Mouse (Mus musculus): ENCODE data around the gene Olfr91. TPM values are rescaled to one million over a fixed set of nuclear protein-coding genes. Genes with fewer than 3 reads are reported as not detected.

The Olfr91 gene
- polyA plus RNA-seq, 1 experiment, result 0.22 TPM

GRCm38 (mm10) chr17:37047981-37048380, 50.1 kb downstream of the Olfr91 start:
- H3K4me1 ChIP-seq (ENCODE audit: control insufficient read depth, insufficient read depth, low read length), result peaks cover 23% of the 10 kb centered on the region
- no peaks in the 10 kb centered on the region; the same call in 1 of the 2 replicates for H3K27me3 ChIP-seq (ENCODE audit: control insufficient read depth, insufficient read depth, low read length)

GRCm38 (mm10) chr17:37047332-37047976, 50.6 kb downstream of the Olfr91 start:
- Histone ChIP-seq H3K27me3 (ENCODE audit: control insufficient read depth, insufficient read depth, low read length) (no peaks in the 10 kb centered on the region; the same call in 1 of the 2 replicates), H3K36me3 (ENCODE audit: control insufficient read depth, insufficient read depth, low read length) (no peaks in the 10 kb centered on the region), H3K4me3 (ENCODE audit: control insufficient read depth, low read depth, low read length) (no peak overlapping the region), H3K4me1 (ENCODE audit: control insufficient read depth, insufficient read depth, low read length) (peaks cover 23% of the 10 kb centered on the region), H3K27ac (ENCODE audit: control insufficient read depth, insufficient read depth, low read depth, low read length) (no peak overlapping the region)
- TF ChIP-seq POLR2A (IDR thresholded peaks at IDR 0.05; ENCODE audit: control insufficient read depth, low read depth, low read length) (no peak), CTCF (IDR thresholded peaks at IDR 0.05; ENCODE audit: control insufficient read depth, insufficient read depth, insufficient replicate concordance, low read depth, low read length) (no peak)

More at GRCm38 (mm10) chr17:37047981-37048380, 50.1 kb downstream of the Olfr91 start:
- H3K27ac ChIP-seq (ENCODE audit: control insufficient read depth, insufficient read depth, low read depth, low read length), result no peak overlapping the region
- no peaks in the 10 kb centered on the region for H3K36me3 ChIP-seq (ENCODE audit: control insufficient read depth, insufficient read depth, low read length)
- no peak for TF ChIP-seq POLR2A (IDR thresholded peaks at IDR 0.05; ENCODE audit: control insufficient read depth, low read depth, low read length)
- no peak for TF ChIP-seq CTCF (IDR thresholded peaks at IDR 0.05; ENCODE audit: control insufficient read depth, insufficient read depth, insufficient replicate concordance, low read depth, low read length)
- no peak overlapping the region for H3K4me3 ChIP-seq (ENCODE audit: control insufficient read depth, low read depth, low read length)

- no peaks in the 10 kb centered on the region; the same call in 1 of the 2 replicates for H3K27me3 ChIP-seq (ENCODE audit: control insufficient read depth, insufficient read depth, low read length)
- no peak overlapping the region for H3K27ac ChIP-seq (ENCODE audit: control insufficient read depth, insufficient read depth, low read depth, low read length)
- no peaks in the 10 kb centered on the region for H3K36me3 ChIP-seq (ENCODE audit: control insufficient read depth, insufficient read depth, low read length)
- TF ChIP-seq CTCF (IDR thresholded peaks at IDR 0.05; ENCODE audit: control insufficient read depth, insufficient read depth, insufficient replicate concordance, low read depth, low read length), result no peak
- TF ChIP-seq POLR2A (IDR thresholded peaks at IDR 0.05; ENCODE audit: control insufficient read depth, low read depth, low read length), result no peak
- H3K4me3 ChIP-seq (ENCODE audit: control insufficient read depth, low read depth, low read length), result peak overlapping the region; percentile 79
- peaks cover 23% of the 10 kb centered on the region for H3K4me1 ChIP-seq (ENCODE audit: control insufficient read depth, insufficient read depth, low read length)
Measured at GRCm38 (mm10) chr17:37046312-37047112, 51.6 kb downstream of the Olfr91 start.

GRCm38 (mm10) chr17:37045611-37046311, 52.3 kb downstream of the Olfr91 start, which contains the start of gene Gabbr1:
Gene Gabbr1 (plus strand): TSS chr17:37045966.
- no peak within 1 kb of the TSS for H3K27ac ChIP-seq (ENCODE audit: control insufficient read depth, insufficient read depth, low read depth, low read length)
- TF ChIP-seq CTCF (IDR thresholded peaks at IDR 0.05; ENCODE audit: control insufficient read depth, insufficient read depth, insufficient replicate concordance, low read depth, low read length), result no peak
- no peak for TF ChIP-seq POLR2A (IDR thresholded peaks at IDR 0.05; ENCODE audit: control insufficient read depth, low read depth, low read length)
- H3K36me3 ChIP-seq (ENCODE audit: control insufficient read depth, insufficient read depth, low read length), result no peaks in the 10 kb centered on the region
- peaks cover 18% of the 10 kb centered on the region for H3K4me1 ChIP-seq (ENCODE audit: control insufficient read depth, insufficient read depth, low read length)
- no peaks in the 10 kb centered on the region; the same call in 1 of the 2 replicates for H3K27me3 ChIP-seq (ENCODE audit: control insufficient read depth, insufficient read depth, low read length)
- peak within 1 kb of the TSS; percentile 79 for H3K4me3 ChIP-seq (ENCODE audit: control insufficient read depth, low read depth, low read length)

- H3K27me3 ChIP-seq (ENCODE audit: control insufficient read depth, insufficient read depth, low read length), result no peaks in the 10 kb centered on the region; the same call in 1 of the 2 replicates
- peaks cover 11% of the 10 kb centered on the region for H3K4me1 ChIP-seq (ENCODE audit: control insufficient read depth, insufficient read depth, low read length)
- no peak overlapping the region for H3K4me3 ChIP-seq (ENCODE audit: control insufficient read depth, low read depth, low read length)
- H3K36me3 ChIP-seq (ENCODE audit: control insufficient read depth, insufficient read depth, low read length), result no peaks in the 10 kb centered on the region
- TF ChIP-seq POLR2A (IDR thresholded peaks at IDR 0.05; ENCODE audit: control insufficient read depth, low read depth, low read length) (no peak), CTCF (IDR thresholded peaks at IDR 0.05; ENCODE audit: control insufficient read depth, insufficient read depth, insufficient replicate concordance, low read depth, low read length) (no peak)
- no peak overlapping the region for H3K27ac ChIP-seq (ENCODE audit: control insufficient read depth, insufficient read depth, low read depth, low read length)
Measured at GRCm38 (mm10) chr17:37044651-37045244, 53.3 kb downstream of the Olfr91 start.

Other genes with a start within 250 kb of the Olfr91 start
- gene Trim15, start 231.1 kb downstream of the Olfr91 start, polyA plus RNA-seq (2012; rRNA removed), result not detected in 2 replicates
- 0.04 TPM in 1 of 2 replicates, not detected in the other for gene Trim10, start 228.7 kb downstream of the Olfr91 start, polyA plus RNA-seq (2012; rRNA removed)
- not detected in 2 replicates for gene Trim40, start 208.2 kb downstream of the Olfr91 start, polyA plus RNA-seq (2012; rRNA removed)
- not detected in 2 replicates for gene Trim31, start 200.2 kb downstream of the Olfr91 start, polyA plus RNA-seq (2012; rRNA removed)
- gene Rnf39, start 155.4 kb downstream of the Olfr91 start, polyA plus RNA-seq (2012; rRNA removed), result 0.32 TPM in 2 replicates
- 891 and 948 TPM in 2 replicates for gene Ppp1r11, start 146.5 kb downstream of the Olfr91 start, polyA plus RNA-seq (2012; rRNA removed)
- gene Znrd1, start 139.7 kb downstream of the Olfr91 start, polyA plus RNA-seq (2012; rRNA removed), result 51.9 and 53.2 TPM in 2 replicates
- gene Znrd1as, start 139.7 kb downstream of the Olfr91 start, polyA plus RNA-seq (2012; rRNA removed), result 60.1 and 64.5 TPM in 2 replicates
- 0.56 and 1.0 TPM in 2 replicates for gene 2410137M14Rik, start 117.0 kb downstream of the Olfr91 start, polyA plus RNA-seq (2012; rRNA removed)
- 1.6 and 2.8 TPM in 2 replicates for gene H2-M5, start 108.7 kb downstream of the Olfr91 start, polyA plus RNA-seq (2012; rRNA removed)
- gene Zfp57, start 97.1 kb downstream of the Olfr91 start, polyA plus RNA-seq (2012; rRNA removed), result 16.0 and 16.5 TPM in 2 replicates
- 0.05 TPM in 1 of 2 replicates, not detected in the other for gene Mog, start 74.9 kb downstream of the Olfr91 start, polyA plus RNA-seq (2012; rRNA removed)
- gene Gabbr1, start 52.3 kb downstream of the Olfr91 start, polyA plus RNA-seq (2012; rRNA removed), result 11.4 and 12.3 TPM in 2 replicates
- not detected in 2 replicates for gene Olfr90, start 9.8 kb downstream of the Olfr91 start, polyA plus RNA-seq (2012; rRNA removed)
- gene Olfr92, start 21.8 kb upstream of the Olfr91 start, polyA plus RNA-seq (2012; rRNA removed), result not detected in 2 replicates
- gene Olfr93, start 63.2 kb upstream of the Olfr91 start, polyA plus RNA-seq (2012; rRNA removed), result 0.85 TPM in 1 of 2 replicates, not detected in the other
- gene Ubd, start 95.6 kb upstream of the Olfr91 start, polyA plus RNA-seq (2012; rRNA removed), result not detected in 2 replicates
- gene Olfr94, start 102.7 kb upstream of the Olfr91 start, polyA plus RNA-seq (2012; rRNA removed), result not detected in 2 replicates
- not detected in 2 replicates for gene Olfr95, start 114.8 kb upstream of the Olfr91 start, polyA plus RNA-seq (2012; rRNA removed)
- gene Olfr96, start 121.9 kb upstream of the Olfr91 start, polyA plus RNA-seq (2012; rRNA removed), result not detected in 2 replicates
- 0.08 TPM in 1 of 2 replicates, not detected in the other for gene Olfr97, start 139.1 kb upstream of the Olfr91 start, polyA plus RNA-seq (2012; rRNA removed)
- gene Olfr98, start 165.5 kb upstream of the Olfr91 start, polyA plus RNA-seq (2012; rRNA removed), result not detected in 2 replicates
- 0.75 and 0.98 TPM in 2 replicates for gene H2-M3, start 171.9 kb upstream of the Olfr91 start, polyA plus RNA-seq (2012; rRNA removed)
- gene Olfr99, start 185.2 kb upstream of the Olfr91 start, polyA plus RNA-seq (2012; rRNA removed), result not detected in 2 replicates
- gene Olfr101, start 206.0 kb upstream of the Olfr91 start, polyA plus RNA-seq (2012; rRNA removed), result not detected in 2 replicates
- 0.10 TPM in 2 replicates for gene Olfr102, start 218.8 kb upstream of the Olfr91 start, polyA plus RNA-seq (2012; rRNA removed)
- not detected in 2 replicates for gene Olfr103, start 241.4 kb upstream of the Olfr91 start, polyA plus RNA-seq (2012; rRNA removed)

All from testis, adult 2 months (tissue).